Mouse (Mus musculus) small intestine, adult 2 months (tissue): ENCODE measurements at regions not wholly inside any gene's neighbourhood (a gene's known extent, or its start where the extent isn't known, plus 50 kb on each side); places are given as distances from the start of the nearest gene placed in this dataset.

Experiments
- CTCF ChIP-seq: fragments of 200-500 bp; IDR thresholded peaks from 2 replicates; pipeline ENCODE4 v1.5.1; 2012; ENCODE audit warnings: low read depth, mild to moderate bottlenecking, control low read depth, inconsistent platforms, low read length, moderate library complexity, mixed read lengths; ENCODE audit not compliant: insufficient replicate concordance, insufficient read length; ENCODE audit errors: extremely low read depth
- POLR2A ChIP-seq: fragments of 200-500 bp; IDR thresholded peaks from 2 replicates; pipeline ENCODE4 v1.6.1; 2012; ENCODE audit warnings: low read depth, mild to moderate bottlenecking, control low read depth, inconsistent platforms, low read length, moderate library complexity

- TF ChIP-seq POLR2A, result no peak
- TF ChIP-seq CTCF, result no peak
Measured at GRCm38 (mm10) chr7:67429008-67429873, 56.6 kb upstream of the Mef2a start.
